Mouse (Mus musculus): ENCODE data around the gene Tarbp1.
A peak's percentile ranks its signal among the peaks of the same experiment; 100 is the strongest.

The Tarbp1 gene

GRCm38 (mm10) chr8:126474299-126475187 is at the start of gene Tarbp1:
Gene Tarbp1 (minus strand): TSS chr8:126475065.
- DNase-seq (ENCODE audit: low spot score in 2 of 2) = peak; percentile 82 to 85

DNA sequence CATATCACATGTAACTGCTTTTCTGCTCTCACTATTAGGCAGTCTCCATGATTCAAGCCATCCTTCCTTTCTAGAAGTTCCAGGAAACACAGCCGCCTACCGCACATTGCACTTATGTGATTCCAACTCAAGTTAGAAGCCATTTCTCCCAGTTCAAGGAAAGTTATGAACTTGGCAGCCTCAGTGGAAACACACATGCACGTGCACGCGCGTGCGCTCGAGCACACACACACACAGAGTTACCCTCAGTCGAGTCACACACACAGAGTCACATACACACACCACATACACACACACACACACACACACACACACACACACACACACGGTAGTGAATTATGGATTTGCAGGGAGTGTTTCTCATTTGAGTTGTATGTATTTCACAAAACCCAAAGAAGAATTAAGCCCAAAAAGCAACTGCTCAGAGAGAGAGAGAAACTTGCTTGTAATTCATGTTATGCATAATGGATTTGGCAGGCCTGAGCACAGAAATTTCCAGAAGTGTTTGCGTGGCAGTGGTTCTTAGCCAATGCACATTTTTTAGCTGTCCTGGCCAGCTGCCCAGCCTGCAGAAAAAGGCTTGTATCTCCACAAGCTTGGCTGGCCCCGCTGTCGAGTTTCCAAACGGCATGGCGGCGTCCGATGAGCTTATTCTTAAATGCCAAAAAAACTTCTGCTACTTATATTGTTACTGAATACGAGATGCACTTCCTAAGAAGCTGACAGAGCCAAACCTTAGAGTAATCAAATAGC is 49.5 kb upstream of the Tarbp1 start:
- DNase-seq (ENCODE audit: low spot score in 2 of 2) = peak; percentile 78 to 84

- no peak for DNase-seq (ENCODE audit: low spot score in 2 of 2)
Measured at GRCm38 (mm10) chr8:126523060-126523574, 48.3 kb upstream of the Tarbp1 start.

- no peak for DNase-seq (ENCODE audit: low spot score in 2 of 2)
Measured at GRCm38 (mm10) chr8:126519447-126519975, 44.6 kb upstream of the Tarbp1 start.

DNA sequence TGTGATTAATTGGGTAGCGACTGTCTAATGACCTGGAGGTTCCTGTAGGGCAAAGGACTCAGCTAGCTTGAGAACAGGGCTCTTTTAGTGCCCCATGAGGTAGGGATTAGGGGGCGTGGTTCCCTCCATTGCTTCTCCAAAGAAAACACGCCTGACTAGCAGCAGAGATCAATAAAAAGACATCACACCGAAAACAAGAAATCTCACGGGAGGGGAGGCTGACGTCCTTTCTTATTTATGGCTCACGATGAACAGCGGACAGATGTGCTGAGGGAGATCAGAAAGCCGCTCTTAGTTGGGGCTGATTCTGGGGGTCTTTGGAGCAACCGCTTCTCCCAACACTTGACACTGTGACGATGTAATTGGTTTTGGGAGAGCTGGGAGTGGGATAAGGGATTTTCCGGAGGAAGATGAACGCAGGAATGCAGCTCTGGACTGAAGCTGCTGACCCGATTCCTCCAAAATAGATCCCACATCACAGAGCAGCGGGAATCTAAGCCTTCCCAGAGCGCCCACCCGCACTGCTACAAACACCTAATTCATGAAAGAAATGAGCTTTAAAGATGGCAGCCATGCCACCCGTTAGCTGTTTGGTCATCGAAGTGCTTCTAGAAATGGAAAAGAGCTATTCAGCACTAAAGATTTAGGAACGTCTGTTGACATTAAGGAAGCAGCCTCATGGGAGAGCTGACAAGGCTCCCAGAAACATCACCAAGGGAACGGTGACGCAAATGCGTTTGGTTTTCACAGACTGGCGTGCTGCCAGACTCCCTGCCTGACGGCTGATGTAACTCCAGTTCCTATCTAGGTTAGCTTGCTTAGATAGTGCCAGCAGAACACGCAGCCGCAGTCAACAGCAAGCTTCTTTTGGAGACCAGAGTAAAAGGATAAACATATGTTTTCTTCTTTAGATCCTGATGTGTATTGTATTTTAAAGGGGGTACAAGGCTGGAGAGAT is 42.0 kb upstream of the Tarbp1 start:
- DNase-seq (ENCODE audit: low spot score in 2 of 2) = peak; percentile 95 to 96

GRCm38 (mm10) chr8:126514011-126514964 is 39.4 kb upstream of the Tarbp1 start:
- DNase-seq (ENCODE audit: low spot score in 2 of 2) = no peak

- no peak for DNase-seq (ENCODE audit: low spot score in 2 of 2)
Measured at GRCm38 (mm10) chr8:126510866-126511265, 36.0 kb upstream of the Tarbp1 start.

DNA sequence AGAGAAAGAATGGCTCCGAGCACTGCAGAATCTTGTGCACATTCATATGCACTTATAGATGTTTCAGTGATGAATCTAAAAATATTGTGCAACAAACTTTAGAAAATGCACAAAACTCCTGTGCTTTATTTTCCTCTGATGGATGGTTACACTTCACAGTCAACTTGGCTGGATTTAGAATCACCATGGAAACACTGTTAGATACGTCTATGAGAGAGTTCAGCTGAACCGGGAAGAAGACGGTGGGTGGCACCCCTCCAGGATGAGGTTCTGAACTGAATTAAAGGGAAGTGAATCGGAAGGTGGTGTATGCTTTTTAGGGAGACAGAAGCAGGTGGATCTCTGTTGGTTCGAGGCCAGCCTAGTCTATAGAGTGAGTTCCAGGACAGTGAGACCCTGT is 34.8 kb upstream of the Tarbp1 start:
- DNase-seq (ENCODE audit: low spot score in 2 of 2) = no peak

GRCm38 (mm10) chr8:126508871-126509586 is 34.2 kb upstream of the Tarbp1 start:
- no peak for DNase-seq (ENCODE audit: low spot score in 2 of 2)

DNA sequence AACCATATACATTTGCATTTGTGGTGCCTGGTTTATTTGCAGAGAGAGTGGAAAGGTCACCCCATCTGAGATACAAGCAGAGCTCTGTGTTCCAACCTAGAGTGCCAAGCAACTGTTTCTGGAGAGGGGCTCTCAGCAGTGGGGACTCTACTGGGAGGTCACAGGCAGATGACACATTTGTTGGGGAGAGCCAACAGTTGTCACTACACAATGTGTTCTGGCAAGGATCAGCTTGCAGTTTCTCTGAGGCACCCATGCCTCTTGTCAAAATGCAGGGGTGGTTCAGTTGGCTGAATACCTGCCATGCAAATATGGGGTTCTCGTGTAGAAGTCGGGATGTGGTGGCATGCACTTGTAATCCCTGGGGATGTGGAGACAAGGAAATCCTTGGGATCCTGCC is 33.4 kb upstream of the Tarbp1 start:
- no peak for DNase-seq (ENCODE audit: low spot score in 2 of 2)

GRCm38 (mm10) chr8:126504492-126505182 is 29.8 kb upstream of the Tarbp1 start:
- DNase-seq (ENCODE audit: low spot score in 2 of 2) = no peak

GRCm38 (mm10) chr8:126502722-126503121 is 27.9 kb upstream of the Tarbp1 start:
- no peak for DNase-seq (ENCODE audit: low spot score in 2 of 2)

DNA sequence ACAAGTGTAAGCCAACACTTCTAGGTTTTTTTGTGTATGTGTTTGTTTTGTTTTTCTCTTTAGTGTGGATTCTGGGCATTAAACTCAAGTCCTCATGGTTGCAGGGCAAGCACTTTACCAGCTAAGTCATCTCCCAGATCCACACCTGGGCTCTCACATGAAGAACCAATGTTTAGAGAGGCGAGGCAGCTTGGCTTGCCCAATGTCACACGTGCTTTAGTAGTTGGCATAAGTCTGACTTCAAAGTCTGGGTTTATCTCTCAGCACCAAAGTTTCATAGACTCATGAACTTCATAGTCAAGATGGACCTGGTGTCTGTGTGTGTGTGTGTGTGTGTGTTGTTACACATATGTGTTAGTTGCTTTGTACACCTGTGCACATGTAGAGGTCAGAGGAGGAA is 24.5 kb upstream of the Tarbp1 start:
- no peak for DNase-seq (ENCODE audit: low spot score in 2 of 2)

- DNase-seq (ENCODE audit: low spot score in 2 of 2) = no peak
Measured at GRCm38 (mm10) chr8:126498465-126498864, 23.6 kb upstream of the Tarbp1 start.

GRCm38 (mm10) chr8:126497541-126498428 is 22.9 kb upstream of the Tarbp1 start:
- DNase-seq (ENCODE audit: low spot score in 2 of 2) = peak; percentile 90 to 94

- DNase-seq (ENCODE audit: low spot score in 2 of 2) = no peak
Measured at GRCm38 (mm10) chr8:126496915-126497314, 22.1 kb upstream of the Tarbp1 start.

DNA sequence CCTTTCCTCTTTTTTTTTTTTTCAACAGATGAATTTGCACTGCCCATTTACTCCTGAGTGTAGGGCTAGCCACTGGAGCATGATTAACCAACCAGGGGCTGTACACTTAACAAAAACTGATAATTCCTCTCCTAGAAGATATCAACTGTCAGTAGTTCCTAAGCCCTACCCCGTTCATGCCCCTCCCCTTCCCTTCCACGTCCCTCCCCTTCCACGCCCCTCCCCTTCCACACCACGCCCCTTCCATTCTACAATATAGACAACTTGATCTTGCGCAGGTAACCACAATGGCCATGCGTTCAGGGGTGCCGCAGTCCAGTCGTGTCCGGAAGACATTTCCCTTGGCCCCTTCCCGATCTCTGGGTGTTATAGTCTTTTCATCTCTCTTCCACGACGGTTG is 20.6 kb upstream of the Tarbp1 start:
- DNase-seq (ENCODE audit: low spot score in 2 of 2) = no peak

All from frontal cortex, postnatal 14 days (tissue).